Mouse (Mus musculus) liver, postnatal 0 days (tissue): Measurements from ENCODE around the gene Ppfia2. TPM values are rescaled to one million over a fixed set of nuclear protein-coding genes. Genes with fewer than 3 reads are reported as not detected.
A peak's percentile ranks its signal among the peaks of the same experiment; 100 is the strongest.

Source experiments
- ATAC-seq: fragments of 200-750 bp; cut with Nextera tagmentation; 2 replicates; pipeline ENCODE4 v1.8.0; 2017; ENCODE audit warnings: mild to moderate bottlenecking, moderate library complexity
- DNase-seq: peaks from one replicate; pipeline ENCODE4 v3.0.0-alpha.2; 2016
- H3K27ac ChIP-seq: fragments of 300-500 bp; sonication (generic); 2 replicates; pipeline ENCODE4 v1.5.1; 2014; ENCODE audit warnings: antibody characterized with exemption, moderate library complexity, mild to moderate bottlenecking, low read depth
- H3K27me3 ChIP-seq: fragments of 300-500 bp; sonication (generic); 2 replicates; pipeline ENCODE4 v1.6.1; 2014; ENCODE audit warnings: low read length, control low read depth, mixed read lengths; ENCODE audit not compliant: insufficient read depth
- H3K36me3 ChIP-seq: fragments of 300-500 bp; sonication (generic); replicated peaks from 2 replicates; pipeline ENCODE4 v1.6.1; 2014; ENCODE audit warnings: mild to moderate bottlenecking, control low read depth, low read length, moderate library complexity, mixed read lengths; ENCODE audit not compliant: insufficient read depth
- H3K4me1 ChIP-seq: fragments of 300-500 bp; sonication (generic); 2 replicates; pipeline ENCODE4 v1.6.1; 2014; ENCODE audit warnings: antibody characterized with exemption, mild to moderate bottlenecking, control low read depth; ENCODE audit not compliant: insufficient read depth
- H3K4me2 ChIP-seq: fragments of 300-500 bp; sonication (generic); 2 replicates; pipeline ENCODE4 v1.6.1; 2014; ENCODE audit warnings: low read depth, mild to moderate bottlenecking, low read length, moderate library complexity, mixed read lengths
- H3K4me3 ChIP-seq: fragments of 300-500 bp; sonication (generic); 2 replicates; pipeline ENCODE4 v1.5.1; 2014; ENCODE audit warnings: low read depth, low read length
- H3K9ac ChIP-seq: fragments of 300-500 bp; sonication (generic); replicated peaks from 2 replicates; pipeline ENCODE4 v1.6.1; 2014; ENCODE audit warnings: mild to moderate bottlenecking, moderate library complexity
- H3K9me3 ChIP-seq: fragments of 300-500 bp; sonication (generic); 2 replicates; pipeline ENCODE4 v1.6.1; 2016; ENCODE audit warnings: mild to moderate bottlenecking, control low read depth, low read length, mixed read lengths
- CTCF ChIP-seq: sonication (generic); IDR thresholded peaks from 2 replicates; pipeline ENCODE4 v1.5.1; 2016; ENCODE audit warnings: antibody characterized with exemption, low read depth
- EP300 ChIP-seq: IDR thresholded peaks from 2 replicates; pipeline ENCODE4 v1.6.1; 2016; ENCODE audit warnings: antibody characterized with exemption, low read depth, mild to moderate bottlenecking
- WGBS: fragments of 180-500 bp; shearing (Covaris S2); extraction: QIAGEN DNeasy Blood & Tissue Kit; methylation state at CpG from one replicate; pipeline ENCODE4 v1.1.7; 2014; ENCODE audit not compliant: insufficient replicate concordance; 5-methylcytosine and 5-hydroxymethylcytosine counted together
- polyA plus RNA-seq: library from polyadenylated mRNA; unstranded; fragments of >200 nt; fragmentation: Nextera tagmentation; extraction: Ambion mirVana; gene quantifications from 2 replicates; pipeline ENCODE4 v1.2.1, GENCODE M21; 2015

Gene Ppfia2
- polyA plus RNA-seq, 1 experiment from 2014 or later: 0.05 TPM

DNA sequence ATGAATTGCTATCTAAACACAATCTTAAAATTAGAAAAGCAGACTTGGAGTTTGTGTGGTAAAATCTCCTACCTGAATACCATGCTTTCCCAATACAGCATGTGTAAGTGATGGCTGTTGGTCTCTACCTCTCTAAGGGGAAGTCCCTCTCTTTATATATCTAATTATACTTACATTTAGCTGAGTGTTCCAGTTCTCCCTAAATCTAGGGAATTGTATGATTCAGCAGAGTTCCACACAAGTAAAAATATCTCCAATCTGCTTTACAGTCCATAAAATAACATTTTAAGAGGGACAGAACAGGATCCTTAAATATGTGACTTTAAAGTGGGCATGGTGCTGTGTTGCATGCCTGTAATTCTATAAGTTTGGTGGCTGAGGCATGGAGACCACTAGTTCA lies 444.7 kb downstream of the Ppfia2 start:
- Histone ChIP-seq H3K9ac (no peak overlapping the region), H3K9me3 (no peaks in the 10 kb centered on the region), H3K4me2 (no peak overlapping the region), H3K4me3 (no peak overlapping the region), H3K27ac (no peak overlapping the region), H3K4me1 (no peaks in the 10 kb centered on the region), H3K36me3 (no peaks in the 10 kb centered on the region), H3K27me3 (no peaks in the 10 kb centered on the region)
- DNase-seq (no peak), ATAC-seq (no peak)
- TF ChIP-seq CTCF (no peak), EP300 (no peak)

DNA sequence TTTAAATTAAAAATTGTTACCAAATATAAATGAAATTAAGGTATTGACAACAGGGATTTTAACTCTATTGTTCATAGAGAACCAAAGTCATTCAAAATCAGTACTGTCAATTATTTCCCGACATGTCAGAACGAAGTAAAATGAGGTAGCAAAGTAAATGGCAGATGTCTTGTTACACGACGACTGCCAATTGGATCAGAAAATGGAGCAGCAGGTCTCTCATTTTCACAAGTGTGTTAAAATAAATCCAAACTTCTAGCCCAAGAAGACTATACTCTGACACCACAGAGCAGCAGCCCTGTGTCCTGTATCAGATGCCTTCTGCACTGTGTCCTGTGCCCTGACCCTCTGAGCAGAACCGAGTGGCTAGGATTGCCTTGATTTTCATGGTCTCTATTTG lies 454.2 kb downstream of the Ppfia2 start:
- no peaks in the 10 kb centered on the region for H3K4me1 ChIP-seq
- no peaks in the 10 kb centered on the region for H3K36me3 ChIP-seq
- 78% methylated on average over 5 of the region's 5 CpGs for WGBS
- DNase-seq (no peak), ATAC-seq (no peak)
- no peaks in the 10 kb centered on the region for H3K27me3 ChIP-seq
- no peak overlapping the region for H3K4me3 ChIP-seq
- no peak overlapping the region for H3K27ac ChIP-seq
- no peak for TF ChIP-seq EP300
- TF ChIP-seq CTCF: no peak
- no peak overlapping the region for H3K9ac ChIP-seq
- no peak overlapping the region for H3K4me2 ChIP-seq
- H3K9me3 ChIP-seq: no peaks in the 10 kb centered on the region

DNA sequence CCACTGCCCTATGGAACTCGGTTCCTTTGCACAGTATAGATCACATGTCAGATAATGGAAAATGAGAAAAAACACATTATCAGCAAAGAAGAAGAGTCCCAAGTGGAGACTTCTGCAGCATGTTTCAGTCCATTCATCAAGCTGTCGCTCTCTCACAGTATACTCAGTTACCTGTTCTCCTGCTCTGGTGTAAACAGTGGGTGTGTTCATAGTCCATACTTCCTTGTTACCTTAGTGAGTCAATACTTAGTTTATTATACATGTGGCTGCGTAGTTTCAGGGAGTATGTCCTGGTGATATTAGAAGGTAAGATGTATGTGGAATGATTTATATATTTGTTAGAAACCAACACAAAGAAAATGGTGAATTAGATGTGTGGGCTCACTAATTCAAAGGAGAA lies 454.7 kb downstream of the Ppfia2 start:
- Histone ChIP-seq H3K27me3 (no peaks in the 10 kb centered on the region), H3K9ac (no peak overlapping the region), H3K4me2 (no peak overlapping the region), H3K4me3 (no peak overlapping the region), H3K27ac (no peak overlapping the region), H3K36me3 (no peaks in the 10 kb centered on the region), H3K4me1 (no peaks in the 10 kb centered on the region), H3K9me3 (no peaks in the 10 kb centered on the region)
- no peak for DNase-seq
- 67% methylated on average over 3 of the region's 3 CpGs for WGBS
- ATAC-seq: no peak
- TF ChIP-seq EP300: no peak
- TF ChIP-seq CTCF: no peak

DNA sequence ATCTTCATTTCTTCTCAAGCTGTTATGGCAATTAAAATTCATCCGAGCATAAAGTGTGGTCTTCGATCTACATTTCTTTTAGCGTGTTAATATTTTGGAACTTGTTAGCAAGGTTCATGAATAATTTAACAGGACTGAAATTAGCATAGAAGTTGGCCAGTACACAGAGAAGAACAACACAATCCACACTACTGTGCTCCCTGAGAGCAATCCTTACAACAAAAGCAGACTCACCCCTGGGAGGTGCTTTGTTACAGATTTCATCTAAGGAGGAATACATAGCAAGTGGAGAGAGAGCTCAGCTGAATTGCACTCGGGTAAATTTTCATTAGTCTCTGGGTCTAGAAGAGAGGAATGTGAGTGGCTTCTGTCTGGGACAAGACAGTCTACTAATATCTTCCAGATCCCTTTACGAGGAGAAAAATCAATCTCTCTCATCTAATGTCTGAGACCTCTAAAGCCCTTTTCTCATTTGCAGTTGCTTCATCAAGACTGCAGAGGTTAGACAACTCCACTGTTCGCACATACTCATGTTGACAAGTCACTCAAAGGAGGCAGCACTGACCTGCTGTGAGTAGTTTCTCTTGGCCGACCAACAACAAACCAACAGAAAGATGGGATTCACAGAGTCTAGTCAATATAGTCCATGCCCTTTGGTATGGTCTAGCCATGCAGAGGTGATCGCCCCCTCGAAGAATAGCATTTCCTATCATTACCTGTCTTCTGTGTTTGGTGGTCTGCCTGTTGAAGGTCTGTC lies 458.6 kb downstream of the Ppfia2 start:
- 69% methylated on average over 9 of the region's 9 CpGs for WGBS
- no peak overlapping the region for H3K4me3 ChIP-seq
- no peaks in the 10 kb centered on the region for H3K36me3 ChIP-seq
- TF ChIP-seq CTCF: no peak
- no peak for TF ChIP-seq EP300
- no peak overlapping the region for H3K9ac ChIP-seq
- H3K4me1 ChIP-seq: no peaks in the 10 kb centered on the region
- H3K4me2 ChIP-seq: no peak overlapping the region
- ATAC-seq (no peak), DNase-seq (no peak)
- no peaks in the 10 kb centered on the region for H3K9me3 ChIP-seq
- no peaks in the 10 kb centered on the region for H3K27me3 ChIP-seq
- H3K27ac ChIP-seq: no peak overlapping the region

DNA sequence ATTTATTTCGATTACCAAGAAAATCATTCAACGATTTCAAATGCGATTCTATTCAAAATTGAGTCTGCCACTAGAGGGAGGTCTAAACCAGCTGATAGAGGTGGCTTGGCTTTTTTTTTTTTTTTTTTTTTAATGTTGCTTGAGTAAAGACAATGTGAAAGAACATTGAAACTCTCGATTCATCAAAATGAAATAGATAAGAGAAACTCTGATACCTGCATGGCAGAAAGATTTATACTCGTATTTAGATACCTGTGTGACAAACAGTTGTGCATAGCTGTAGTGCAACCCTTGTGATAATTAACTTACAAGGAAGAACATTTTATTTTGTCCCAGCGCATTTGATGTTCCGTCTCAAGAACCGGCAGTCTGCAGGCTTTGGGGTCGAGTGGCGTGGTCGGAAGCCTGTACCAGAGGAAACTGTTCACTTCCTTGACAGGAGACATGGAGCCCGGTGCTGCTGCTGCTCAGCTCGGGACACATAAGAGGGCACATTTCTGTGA lies 462.5 kb downstream of the Ppfia2 start:
- DNase-seq (no peak), ATAC-seq (no peak)
- H3K9me3 ChIP-seq: no peaks in the 10 kb centered on the region
- no peaks in the 10 kb centered on the region for H3K27me3 ChIP-seq
- no peak overlapping the region for H3K9ac ChIP-seq
- no peaks in the 10 kb centered on the region for H3K36me3 ChIP-seq
- H3K27ac ChIP-seq: no peak overlapping the region
- no peaks in the 10 kb centered on the region for H3K4me1 ChIP-seq
- no peak overlapping the region for H3K4me3 ChIP-seq
- WGBS: 27% methylated on average over 13 of the region's 13 CpGs
- peak overlapping the region; percentile 43 for H3K4me2 ChIP-seq
- TF ChIP-seq EP300: no peak
- TF ChIP-seq CTCF: peak; percentile 58

DNA sequence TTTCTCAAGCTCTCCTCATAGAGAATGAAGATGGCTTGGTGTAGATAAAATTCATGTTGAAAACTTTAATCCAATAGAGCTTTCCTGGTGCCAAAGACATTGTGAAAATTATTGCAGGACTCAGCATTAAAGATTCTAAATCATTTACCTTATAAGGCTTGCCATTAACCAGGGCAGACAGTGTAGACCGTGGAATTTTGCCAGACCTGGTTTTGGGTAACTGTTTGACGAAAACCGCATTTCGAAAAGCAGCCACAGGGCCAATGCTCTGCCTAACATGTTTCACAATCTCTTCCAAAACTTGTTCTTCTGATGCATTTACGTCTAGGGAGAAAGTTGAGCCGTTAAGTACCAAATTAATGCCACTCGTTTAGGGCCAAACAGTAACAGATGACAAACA lies 466.9 kb downstream of the Ppfia2 start:
- no peak for DNase-seq

More for the DNA sequence above, 466.9 kb downstream of the Ppfia2 start:
- Histone ChIP-seq H3K4me3 (no peak overlapping the region), H3K27ac (no peak overlapping the region), H3K4me1 (no peaks in the 10 kb centered on the region), H3K4me2 (no peak overlapping the region), H3K27me3 (no peaks in the 10 kb centered on the region), H3K9ac (no peak overlapping the region), H3K36me3 (no peaks in the 10 kb centered on the region), H3K9me3 (no peaks in the 10 kb centered on the region)
- 79% methylated on average over 7 of the region's 7 CpGs for WGBS
- ATAC-seq: no peak
- TF ChIP-seq EP300 (no peak), CTCF (no peak)
